Mouse (Mus musculus) lung, postnatal 0 days (tissue): Measurements from ENCODE around the gene Gm42878.

ENCODE experiments used
- CTCF ChIP-seq: IDR thresholded peaks from 2 replicates; pipeline ENCODE4 v1.5.1; 2016; ENCODE audit warnings: antibody characterized with exemption, mild to moderate bottlenecking
- EP300 ChIP-seq: IDR thresholded peaks from 2 replicates; pipeline ENCODE4 v1.6.1; 2016; ENCODE audit warnings: antibody characterized with exemption, mild to moderate bottlenecking, control low read depth

GRCm38 (mm10) chr5:121476040-121476439 is 69.2 kb downstream of the Gm42878 start:
- TF ChIP-seq EP300 (no peak), CTCF (no peak)
